Mouse (Mus musculus): ENCODE results near the gene Rrh. TPM values are rescaled to one million over a fixed set of nuclear protein-coding genes. Genes with fewer than 3 reads are reported as not detected.
"Not testable (repeated sequence)": the region's sequence is repeated elsewhere in the genome, so short reads cannot be mapped to it uniquely, and the experiment has no call there.

The Rrh gene
- total RNA-seq, 2 experiments from 2014 or later = not detected

DNA sequence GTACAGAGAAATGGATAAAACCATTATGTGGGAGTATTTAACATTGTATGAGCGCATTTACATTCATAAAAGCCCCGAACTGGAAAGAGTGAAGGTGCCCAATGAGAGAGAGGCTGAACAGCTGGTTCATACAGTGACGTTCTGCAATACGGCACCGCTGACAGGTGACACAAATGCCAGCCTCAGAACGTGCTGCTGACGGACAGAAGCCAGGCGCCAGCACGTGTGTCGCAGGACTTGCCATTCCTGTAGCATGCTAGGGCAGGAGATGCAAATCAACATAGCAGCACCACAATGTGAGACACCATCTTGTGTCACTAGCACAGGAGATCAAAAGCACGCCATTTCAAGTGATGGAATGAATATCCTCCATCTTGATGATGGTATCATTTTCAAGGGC is 23.8 kb downstream of the Rrh start:
- DNase-seq = no peak
- intact Hi-C loops (cut with DNase I) = no loop called here

DNA sequence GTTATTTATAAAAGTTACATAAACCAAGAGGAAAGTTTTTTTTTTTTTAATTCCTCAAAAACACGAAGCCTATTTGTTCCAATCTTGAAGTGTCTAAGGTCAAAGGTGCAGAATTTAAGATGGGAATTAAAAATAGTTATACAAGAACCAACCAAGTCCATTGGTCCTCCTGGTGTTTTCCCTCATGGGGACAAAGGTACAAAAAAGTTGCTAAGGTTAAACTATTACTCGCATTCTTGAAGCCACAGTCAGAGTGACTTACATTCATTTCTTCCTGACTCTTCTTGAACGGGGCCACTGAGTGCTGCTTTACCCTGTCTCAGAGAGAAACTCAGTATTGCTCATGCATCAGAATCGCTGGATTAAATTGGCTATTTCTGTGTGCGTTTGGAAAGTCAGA is 25.0 kb downstream of the Rrh start:
- intact Hi-C loops (cut with DNase I) = no loop called here

GRCm38 (mm10) chr3:129793801-129794200 is 28.6 kb downstream of the Rrh start:
- DNase-seq = no peak
- intact Hi-C loops (cut with DNase I) = no loop called here

More for the DNA sequence above, 25.0 kb downstream of the Rrh start:
- DNase-seq = no peak

DNA sequence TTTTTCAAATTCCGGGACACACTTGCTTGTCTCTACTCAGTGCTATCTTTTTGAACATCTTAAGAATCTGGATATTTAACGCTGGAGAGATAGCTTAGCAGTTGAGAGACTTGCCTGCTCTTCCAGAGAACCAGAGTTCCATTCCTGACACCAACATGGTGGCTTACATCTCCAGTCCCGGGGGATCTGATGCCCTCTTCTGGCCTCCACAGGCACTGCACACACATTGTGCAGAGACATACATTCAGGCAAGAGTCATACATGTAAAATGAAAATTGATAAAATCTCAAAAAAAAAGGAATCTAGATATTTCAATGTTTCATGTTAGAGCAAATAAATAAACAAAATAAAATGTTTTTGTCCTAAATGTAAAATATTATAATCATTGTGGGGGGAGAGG is 39.6 kb downstream of the Rrh start:
- DNase-seq = no peak
- intact Hi-C loops (cut with DNase I) = no loop called here

DNA sequence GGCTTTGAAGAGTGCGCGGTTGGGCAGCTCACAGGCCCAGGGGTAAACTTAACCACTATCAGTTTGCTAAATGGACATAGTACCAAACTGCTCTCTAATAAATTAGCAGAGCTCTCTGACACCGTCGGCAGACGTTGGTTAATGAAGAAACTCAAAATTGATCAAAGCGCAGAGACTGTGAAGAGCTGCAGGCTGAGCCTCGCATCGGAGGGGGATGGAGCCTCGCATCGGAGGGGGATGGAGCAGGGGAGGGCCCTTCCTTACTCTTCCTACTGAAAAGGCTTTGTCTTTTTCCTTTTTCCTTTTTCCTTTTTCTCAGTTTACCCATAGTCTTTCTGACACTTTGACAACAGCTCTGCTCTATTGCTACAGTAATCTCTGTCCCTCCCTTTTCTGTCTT is 41.0 kb downstream of the Rrh start:
- no peak for DNase-seq
- intact Hi-C loops (cut with DNase I) = no loop called here

- DNase-seq = no peak
- intact Hi-C loops (cut with DNase I) = no loop called here
Measured at GRCm38 (mm10) chr3:129771210-129771609, 51.2 kb downstream of the Rrh start.

DNA sequence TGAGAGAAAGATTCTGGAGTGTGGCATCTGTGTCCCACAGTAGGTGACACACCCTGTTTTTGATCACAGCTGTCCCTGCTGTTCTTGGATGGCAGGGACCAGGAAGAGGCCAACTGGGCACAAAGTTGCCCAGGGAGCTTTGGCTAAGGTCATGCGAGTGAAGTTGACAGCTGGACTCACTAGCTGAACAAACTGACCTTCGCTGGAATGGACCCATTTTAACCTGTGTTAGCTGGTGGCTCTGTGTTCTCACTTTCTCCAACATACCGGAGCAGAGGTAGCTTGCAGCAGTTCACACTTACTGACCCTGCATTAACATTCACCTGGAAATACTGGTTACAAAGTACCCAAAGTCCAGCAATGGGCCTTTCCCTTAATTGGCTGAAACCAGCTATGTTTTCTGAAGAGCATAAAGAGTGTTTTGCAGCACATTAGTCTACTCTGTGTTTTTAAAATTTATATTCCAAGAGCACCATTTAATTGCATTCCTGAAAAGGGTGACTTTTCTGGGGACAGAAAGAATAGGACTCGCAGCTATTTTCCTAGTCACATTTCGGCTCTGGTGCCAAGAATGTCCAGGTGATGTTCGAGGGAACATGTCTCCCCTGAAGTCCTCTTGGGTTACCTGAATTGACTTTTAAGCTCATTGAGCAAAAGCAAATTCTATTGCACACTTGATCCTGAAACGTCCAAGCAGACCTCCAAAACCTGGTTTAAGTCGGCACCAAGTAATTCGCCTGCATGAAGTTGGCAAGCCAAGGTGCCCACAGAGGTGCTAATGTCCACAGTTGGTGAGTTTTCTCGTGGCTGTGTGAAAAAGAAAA is 55.2 kb downstream of the Rrh start:
- no peak for DNase-seq
- intact Hi-C loops (cut with DNase I) = no loop called here

- intact Hi-C loops (cut with DNase I) = no loop called here
- no peak for DNase-seq
Measured at GRCm38 (mm10) chr3:129766106-129766505, 56.3 kb downstream of the Rrh start.

- intact Hi-C loops (cut with DNase I) = not testable (repeated sequence)
Measured at GRCm38 (mm10) chr3:129757599-129757998, 64.8 kb downstream of the Rrh start.

DNA sequence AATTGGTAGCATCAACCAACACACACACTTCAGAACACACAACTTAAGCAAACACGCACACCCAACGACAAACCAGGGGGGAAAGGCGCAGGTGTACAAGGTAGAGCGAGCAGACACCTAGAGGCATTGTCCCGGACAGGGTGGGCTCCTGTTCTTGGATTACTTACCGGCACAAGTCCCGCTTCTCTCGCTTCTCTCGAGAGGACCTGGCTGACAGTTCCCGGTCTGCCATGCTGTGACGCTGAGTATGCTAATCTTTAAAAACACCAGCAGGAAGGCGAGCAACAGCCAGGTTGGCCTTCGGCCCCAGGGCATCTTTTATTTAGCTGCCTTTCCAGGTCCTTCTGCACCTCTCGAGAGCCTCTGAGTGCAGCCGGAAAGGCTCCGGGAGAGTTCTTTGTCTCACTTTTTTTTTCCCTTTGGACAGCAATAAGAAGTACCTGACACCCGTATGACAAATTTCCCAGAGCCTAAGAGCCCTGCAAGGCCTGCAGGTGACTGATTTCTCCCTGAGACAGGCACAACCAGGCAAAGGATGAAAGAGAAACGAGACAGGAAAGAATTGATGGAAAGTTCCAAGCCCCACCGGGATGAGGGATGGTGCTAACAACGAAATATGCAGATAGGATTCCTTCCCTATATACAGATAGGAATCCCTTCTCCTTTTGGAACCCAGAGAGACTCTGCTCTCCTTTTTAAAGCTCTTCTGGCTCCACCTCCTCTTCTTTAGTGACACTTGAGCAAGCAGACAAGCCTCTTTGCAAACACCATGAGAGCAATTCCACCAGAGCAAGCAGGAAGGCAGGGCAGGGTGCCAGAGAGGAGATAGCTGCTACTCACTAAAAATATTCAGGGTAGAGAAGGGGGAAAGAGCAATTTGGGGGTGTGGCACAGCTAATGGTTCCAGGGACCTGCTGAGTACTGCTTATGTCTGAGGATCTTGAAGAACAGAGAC is 67.5 kb downstream of the Rrh start, which contains the start of gene Egf:
Gene Egf, minus strand, starts transcription at position 667 of the 955 bp plus-strand sequence.
- intact Hi-C loops (cut with DNase I) = no loop called here
- DNase-seq = no peak

More at GRCm38 (mm10) chr3:129757599-129757998, 64.8 kb downstream of the Rrh start:
- DNase-seq = not testable (repeated sequence)

Other genes starting within 250 kb of the Rrh start
- gene Egf, start 67.3 kb downstream of the Rrh start, total RNA-seq (2021) = 10 to 100 TPM; 19.2 to 24.8 TPM
- not detected for gene Lrit3, start 18.6 kb downstream of the Rrh start, total RNA-seq (2021)
- gene Gar1, start 8.8 kb upstream of the Rrh start, total RNA-seq (2021) = 10 to 100 TPM; 13.0 to 22.0 TPM
- gene Cfi, start 13.3 kb upstream of the Rrh start, total RNA-seq (2021) = under 1 TPM in 1 of 2 experiments, not detected in 1; 0.31 TPM
- gene Pla2g12a, start 56.0 kb upstream of the Rrh start, total RNA-seq (2021) = 100 to 1,000 TPM in 1 of 2 experiments, 10 to 100 TPM in 1; 75.8 to 100 TPM
- 1 to 10 TPM; 3.8 to 4.6 TPM for gene Casp6, start 78.8 kb upstream of the Rrh start, total RNA-seq (2021)
- under 1 TPM; 0.69 to 0.97 TPM for gene Mcub, start 147.6 kb upstream of the Rrh start, total RNA-seq (2021)
- 10 to 100 TPM; 23.6 to 24.0 TPM for gene Sec24b, start 239.0 kb upstream of the Rrh start, total RNA-seq (2021)